Mouse (Mus musculus) cerebellum, adult 2 months (tissue): ENCODE measurements around the gene Hist1h2bh.
"Not testable (repeated sequence)": the region's sequence is repeated elsewhere in the genome, so short reads cannot be mapped to it uniquely, and the experiment has no call there.

Source experiments
- CTCF ChIP-seq: fragments of 200-500 bp; IDR thresholded peaks from 2 replicates; pipeline ENCODE4 v1.5.1; 2011; ENCODE audit warnings: low read depth, mild to moderate bottlenecking, control low read depth, low read length, moderate library complexity, borderline replicate concordance; ENCODE audit not compliant: insufficient read depth
- POLR2A ChIP-seq: fragments of 200-500 bp; IDR thresholded peaks from 2 replicates; pipeline ENCODE4 v1.6.1; 2011; ENCODE audit warnings: low read length, control low read depth, borderline replicate concordance; ENCODE audit not compliant: insufficient read depth

- not testable (repeated sequence) for TF ChIP-seq CTCF, POLR2A
Observed at GRCm38 (mm10) chr13:23539821-23540220, 3.4 kb downstream of the Hist1h2bh start.
